9 mouse cellular contexts compared by ENCODE assay signal in the genomic region with DNA sequence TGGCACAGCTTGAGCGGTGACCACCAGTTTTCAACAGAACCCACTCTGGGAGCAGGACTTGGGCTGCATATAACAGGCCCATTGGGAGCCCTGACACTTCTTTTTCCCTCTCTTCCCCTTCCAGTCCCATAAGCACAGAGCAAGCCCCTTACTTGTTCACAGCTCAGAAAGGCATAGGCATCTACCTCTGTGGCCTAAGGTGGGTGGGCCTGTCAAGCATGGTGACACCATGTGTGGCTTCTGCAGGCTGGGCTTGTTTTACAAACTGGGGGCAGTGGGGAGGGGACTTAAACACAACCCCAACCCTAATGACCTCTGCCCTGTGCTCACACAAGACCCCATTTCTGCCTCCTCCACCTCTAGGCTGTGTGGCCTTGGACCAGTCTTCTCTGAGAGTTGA. TPM values are rescaled to one million over a fixed set of nuclear protein-coding genes. Genes with fewer than 3 reads are reported as not detected.
DNase-seq lines count a peak whose midpoint lies in the region; ATAC-seq and TF ChIP-seq lines count a peak whose summit lies in the region.
"Had no signal": no experiment of that assay in that cellular context is flagged by ENCODE, and none has a peak within 500 bp of the region (broad histone marks: within the 10 kb centered on the region; RNA-seq: fewer than 3 reads in every experiment).

No protein-coding gene starts in this region.

- H3K27ac ChIP-seq in gastrocnemius, adult 2 months = peak overlapping the region; percentile 73
- peak overlapping the region; percentile 34; the same call in 1 of the 2 replicates for H3K27ac ChIP-seq in hindbrain, postnatal 0 days
- no peak overlapping the region for H3K27ac ChIP-seq in hindbrain, embryonic 11.5 days (ENCODE audit: low read depth, low read length)
- H3K27ac ChIP-seq in spleen, adult 2 months (ENCODE audit: insufficient read depth, low read length) = peak overlapping the region; percentile 76; the same call in 1 of the 2 replicates

- no peak for TF ChIP-seq POLR2A in spleen, adult 2 months (IDR thresholded peaks at IDR 0.05; ENCODE audit: low read depth, low read length)

- H3K4me3 ChIP-seq in gastrocnemius, adult 2 months = peak overlapping the region; percentile 43; the same call in 1 of the 2 replicates
- no peak overlapping the region for H3K4me3 ChIP-seq in hindbrain, postnatal 0 days (ENCODE audit: low read length)
- H3K4me3 ChIP-seq in hindbrain, embryonic 11.5 days (ENCODE audit: low read depth, low read length) = no peak overlapping the region
- no peak overlapping the region for H3K4me3 ChIP-seq in spleen, adult 2 months (ENCODE audit: extremely low read depth, insufficient read depth, insufficient read length)
- H3K4me3 ChIP-seq: liver, embryonic 15.5 days had no signal

- no peak for TF ChIP-seq CTCF in gastrocnemius, adult 2 months (IDR thresholded peaks at IDR 0.05)
- no peak for TF ChIP-seq CTCF in hindbrain, postnatal 0 days (IDR thresholded peaks at IDR 0.05; ENCODE audit: low read depth)
- no peak for TF ChIP-seq CTCF in spleen, adult 2 months (IDR thresholded peaks at IDR 0.05; ENCODE audit: extremely low read depth, insufficient read depth, insufficient read length, insufficient replicate concordance)

- H3K9me3 ChIP-seq in hindbrain, postnatal 0 days (ENCODE audit: low read length) = no peaks in the 10 kb centered on the region
- H3K9me3 ChIP-seq in hindbrain, embryonic 11.5 days (ENCODE audit: control insufficient read depth, low read length) = no peaks in the 10 kb centered on the region
- H3K9me3 ChIP-seq: liver, embryonic 15.5 days had no signal

- intact Hi-C loops in gastrocnemius, adult 2 months (cut with DNase I) = no loop called here

- H3K27me3 ChIP-seq in hindbrain, postnatal 0 days (ENCODE audit: insufficient read depth, low read length) = no peaks in the 10 kb centered on the region
- H3K27me3 ChIP-seq in hindbrain, embryonic 11.5 days (ENCODE audit: control insufficient read depth, insufficient read depth, low read length) = peaks cover 3% of the 10 kb centered on the region; the same call in 1 of the 2 replicates
- H3K27me3 ChIP-seq in spleen, adult 2 months (ENCODE audit: control insufficient read depth, insufficient read depth, low read length) = no peaks in the 10 kb centered on the region
- H3K27me3 ChIP-seq: liver, embryonic 15.5 days had no signal

- H3K4me2 ChIP-seq in hindbrain, postnatal 0 days (ENCODE audit: low read depth, low read length) = no peak overlapping the region
- H3K4me2 ChIP-seq in hindbrain, embryonic 11.5 days (replicated peaks; ENCODE audit: low read depth, low read length) = no peak overlapping the region
- H3K4me2 ChIP-seq: liver, embryonic 15.5 days had no signal

- H3K4me1 ChIP-seq in hindbrain, postnatal 0 days (ENCODE audit: insufficient read depth, low read length) = 0 out of 2 replicates have a peak, but pooled peaks cover 7% of the 10 kb centered on the region
- H3K4me1 ChIP-seq in hindbrain, embryonic 11.5 days (replicated peaks; ENCODE audit: control insufficient read depth, insufficient read depth, low read length) = 0 out of 2 replicates have a peak, but pooled peaks cover 7% of the 10 kb centered on the region
- H3K4me1 ChIP-seq in spleen, adult 2 months (ENCODE audit: control insufficient read depth, insufficient read depth, insufficient read length) = peaks cover 30% of the 10 kb centered on the region; the same call in 1 of the 2 replicates

- 79% methylated on average over 1 of the region's 1 CpGs for WGBS in hindbrain, postnatal 0 days
- WGBS in hindbrain, embryonic 11.5 days = 90% methylated on average over 1 of the region's 1 CpGs
- 91% methylated on average over 1 of the region's 1 CpGs for WGBS in spleen, adult 2 months

- no peak for DNase-seq in gastrocnemius, adult 2 months
- no peak for DNase-seq in gastrocnemius, adult 8-10 months (ENCODE audit: low spot score in 2 of 2)
- DNase-seq in hindbrain, postnatal 0 days (ENCODE audit: low spot score) = no peak
- DNase-seq in hindbrain, embryonic 11.5 days (ENCODE audit: low spot score) = no peak
- no peak for DNase-seq in spleen, adult 2 months (ENCODE audit: low read depth in 1 of 2, low spot score in 2 of 2)
- no peak for DNase-seq in spleen, adult 12 weeks (ENCODE audit: low spot score)
- no peak for DNase-seq in spleen, adult 18-20 months
- DNase-seq: thymus, postnatal 36 days had no signal

- H3K36me3 ChIP-seq in hindbrain, postnatal 0 days (ENCODE audit: insufficient read depth, low read length) = peaks cover 10% of the 10 kb centered on the region
- 0 out of 2 replicates have a peak, but pooled peaks cover 3% of the 10 kb centered on the region for H3K36me3 ChIP-seq in hindbrain, embryonic 11.5 days (ENCODE audit: control insufficient read depth, insufficient read depth, low read length)
- peaks cover 58% of the 10 kb centered on the region for H3K36me3 ChIP-seq in spleen, adult 2 months (ENCODE audit: control insufficient read depth, insufficient read depth, low read length)

- ATAC-seq in hindbrain, postnatal 0 days = no peak
- no peak for ATAC-seq in hindbrain, embryonic 11.5 days (ENCODE audit: low FRiP score)

- no peak overlapping the region for H3K9ac ChIP-seq in hindbrain, postnatal 0 days (replicated peaks; ENCODE audit: low read length)
- H3K9ac ChIP-seq in hindbrain, embryonic 11.5 days (ENCODE audit: low read depth, low read length) = no peak overlapping the region
- H3K9ac ChIP-seq: liver, embryonic 15.5 days had no signal

RNA-seq across cellular contexts. Expression of gene Sh2b3, which starts 13.8 kb away (rescaled TPM):
- total RNA-seq in gastrocnemius, adult 2 months (2021) = 10 to 100 TPM; 11.9 to 15.4 TPM
- 10 to 100 TPM; 11.4 to 13.1 (median 12.3) TPM for total RNA-seq in gastrocnemius, adult 8-10 months (2022)
- 24.7 and 31.0 TPM in 2 replicates for total RNA-seq in hindbrain, postnatal 0 days (2014; rRNA removed)
- polyA plus RNA-seq in hindbrain, postnatal 0 days (2015; fragmentation: Nextera tagmentation; extraction: Ambion mirVana) = 6.5 and 6.6 TPM in 2 replicates
- 8.4 and 9.6 TPM in 2 replicates for polyA plus RNA-seq in hindbrain, embryonic 11.5 days (2014; fragmentation: Nextera tagmentation; extraction: Ambion mirVana)
- polyA plus RNA-seq in spleen, adult 2 months (2012; rRNA removed) = 118 and 259 TPM in 2 replicates

RNA-seq across cellular contexts. Expression of gene Pheta1, which starts 25.1 kb away (rescaled TPM):
- 1 to 10 TPM; 4.7 to 6.4 TPM for total RNA-seq in gastrocnemius, adult 2 months (2021)
- total RNA-seq in gastrocnemius, adult 8-10 months (2022) = 1 to 10 TPM; 5.0 to 5.7 (median 5.2) TPM
- 48.9 and 52.5 TPM in 2 replicates for total RNA-seq in hindbrain, postnatal 0 days (2014; rRNA removed)
- polyA plus RNA-seq in hindbrain, postnatal 0 days (2015; fragmentation: Nextera tagmentation; extraction: Ambion mirVana) = 28.0 and 28.3 TPM in 2 replicates
- 27.0 and 29.3 TPM in 2 replicates for polyA plus RNA-seq in hindbrain, embryonic 11.5 days (2014; fragmentation: Nextera tagmentation; extraction: Ambion mirVana)
- 5.1 and 5.9 TPM in 2 replicates for polyA plus RNA-seq in spleen, adult 2 months (2012; rRNA removed)
